Mouse (Mus musculus): ENCODE data around the gene Mucl3.

Gene Mucl3

GRCm38 (mm10) chr17:35643609-35644236, at the start of gene Mucl3:
Gene Mucl3, minus strand, starts transcription at chr17:35643695.
- no peak for DNase-seq

- no peak for DNase-seq
These were observed 48.9 kb upstream of the Mucl3 start for GRCm38 (mm10) chr17:35692368-35692767.

- no peak for DNase-seq
These were observed 48.3 kb upstream of the Mucl3 start for GRCm38 (mm10) chr17:35691811-35692210.

GRCm38 (mm10) chr17:35689936-35690645, 46.6 kb upstream of the Mucl3 start:
- no peak for DNase-seq

- DNase-seq = no peak
These were observed 45.1 kb upstream of the Mucl3 start for GRCm38 (mm10) chr17:35688347-35689175.

- DNase-seq = no peak
These were observed 41.6 kb upstream of the Mucl3 start for GRCm38 (mm10) chr17:35685061-35685460.

GRCm38 (mm10) chr17:35681986-35682385, 38.5 kb upstream of the Mucl3 start:
- DNase-seq = no peak

GRCm38 (mm10) chr17:35680591-35680990, 37.1 kb upstream of the Mucl3 start:
- no peak for DNase-seq

- DNase-seq = peak; percentile 95
These were observed 30.0 kb upstream of the Mucl3 start, which contains the start of gene Gtf2h4 for GRCm38 (mm10) chr17:35673416-35674035. Gene Gtf2h4, minus strand, starts transcription at chr17:35673739.

- DNase-seq = no peak
These were observed 29.0 kb upstream of the Mucl3 start for GRCm38 (mm10) chr17:35672527-35672926.

- no peak for DNase-seq
These were observed 28.4 kb upstream of the Mucl3 start for GRCm38 (mm10) chr17:35671846-35672245.

- no peak for DNase-seq
These were observed 26.2 kb upstream of the Mucl3 start for GRCm38 (mm10) chr17:35669731-35670130.

GRCm38 (mm10) chr17:35667334-35668065, 24.0 kb upstream of the Mucl3 start, which contains the start of gene Vars2:
Gene Vars2, minus strand, starts transcription at chr17:35667592.
- DNase-seq = peak; percentile 99

- DNase-seq = peak; percentile 43
These were observed 23.4 kb upstream of the Mucl3 start for GRCm38 (mm10) chr17:35666851-35667256.

- DNase-seq = peak; percentile 62
These were observed 22.5 kb upstream of the Mucl3 start for GRCm38 (mm10) chr17:35665957-35666515.

- no peak for DNase-seq
These were observed 9.6 kb upstream of the Mucl3 start for GRCm38 (mm10) chr17:35653086-35653485.

- DNase-seq = peak; percentile 61
These were observed 5.9 kb upstream of the Mucl3 start for GRCm38 (mm10) chr17:35649429-35649828.

GRCm38 (mm10) chr17:35639352-35639751, 4.1 kb downstream of the Mucl3 start:
- DNase-seq = no peak

GRCm38 (mm10) chr17:35638475-35639190, 4.9 kb downstream of the Mucl3 start:
- peak; percentile 83 for DNase-seq

GRCm38 (mm10) chr17:35636363-35636762, 7.1 kb downstream of the Mucl3 start:
- DNase-seq = no peak

GRCm38 (mm10) chr17:35635699-35636111, 7.8 kb downstream of the Mucl3 start:
- DNase-seq = peak; percentile 82
